Mouse (Mus musculus): ENCODE data around the gene Chuk. TPM values are rescaled to one million over a fixed set of nuclear protein-coding genes. Genes with fewer than 3 reads are reported as not detected.
A peak's percentile ranks its signal among the peaks of the same experiment; 100 is the strongest.
"Not testable (repeated sequence)": the region's sequence is repeated elsewhere in the genome, so short reads cannot be mapped to it uniquely, and the experiment has no call there.

Gene Chuk
- polyA plus RNA-seq, 1 experiment from 2014 or later = 44.0 TPM

GRCm38 (mm10) chr19:44144366-44144765 is 37.1 kb upstream of the Chuk start:
- 82% methylated on average over 9 of the region's 9 CpGs for WGBS
- Histone ChIP-seq H3K9ac (ENCODE audit: low read length) (no peak overlapping the region), H3K9me3 (replicated peaks; ENCODE audit: control insufficient read depth, low read length) (no peaks in the 10 kb centered on the region), H3K4me1 (ENCODE audit: control insufficient read depth, insufficient read depth, low read length) (peaks cover 4% of the 10 kb centered on the region), H3K27me3 (ENCODE audit: control insufficient read depth, insufficient read depth, low read length) (no peaks in the 10 kb centered on the region), H3K36me3 (ENCODE audit: control insufficient read depth, insufficient read depth, low read length) (peaks cover 9% of the 10 kb centered on the region), H3K27ac (ENCODE audit: low read length) (no peak overlapping the region), H3K4me3 (replicated peaks; ENCODE audit: low read length) (no peak overlapping the region), H3K4me2 (ENCODE audit: low read depth, low read length) (no peak overlapping the region)
- no peak for ATAC-seq (ENCODE audit: insufficient read depth, low FRiP score)

GRCm38 (mm10) chr19:44135960-44136485 is 28.7 kb upstream of the Chuk start:
- Histone ChIP-seq H3K4me2 (ENCODE audit: low read depth, low read length) (peak overlapping the region; percentile 65), H3K4me3 (replicated peaks; ENCODE audit: low read length) (peak overlapping the region; percentile 94), H3K9me3 (replicated peaks; ENCODE audit: control insufficient read depth, low read length) (no peaks in the 10 kb centered on the region), H3K9ac (ENCODE audit: low read length) (peak overlapping the region; percentile 50; the same call in 1 of the 2 replicates), H3K27ac (ENCODE audit: low read length) (no peak overlapping the region), H3K4me1 (ENCODE audit: control insufficient read depth, insufficient read depth, low read length) (peaks cover 8% of the 10 kb centered on the region), H3K27me3 (ENCODE audit: control insufficient read depth, insufficient read depth, low read length) (no peaks in the 10 kb centered on the region), H3K36me3 (ENCODE audit: control insufficient read depth, insufficient read depth, low read length) (peaks cover 7% of the 10 kb centered on the region; the same call in 1 of the 2 replicates)
- ATAC-seq (ENCODE audit: insufficient read depth, low FRiP score) = peak; percentile 3; the same call in 1 of the 2 replicates
- 32% methylated on average over 7 of the region's 7 CpGs for WGBS

- Histone ChIP-seq H3K27ac (ENCODE audit: low read length) (peak within 1 kb of the TSS; percentile 94), H3K27me3 (ENCODE audit: control insufficient read depth, insufficient read depth, low read length) (no peaks in the 10 kb centered on the region), H3K4me1 (ENCODE audit: control insufficient read depth, insufficient read depth, low read length) (peaks cover 8% of the 10 kb centered on the region), H3K9ac (ENCODE audit: low read length) (peak within 1 kb of the TSS; percentile 95), H3K4me2 (ENCODE audit: low read depth, low read length) (peak within 1 kb of the TSS; percentile 81), H3K9me3 (replicated peaks; ENCODE audit: control insufficient read depth, low read length) (no peaks in the 10 kb centered on the region), H3K36me3 (ENCODE audit: control insufficient read depth, insufficient read depth, low read length) (peaks cover 10% of the 10 kb centered on the region; the same call in 1 of the 2 replicates), H3K4me3 (replicated peaks; ENCODE audit: low read length) (peak within 1 kb of the TSS; percentile 94)
- under 1% methylated on average over 45 of the region's 45 CpGs for WGBS
- peak; percentile 93 for ATAC-seq (ENCODE audit: insufficient read depth, low FRiP score)
Observed at GRCm38 (mm10) chr19:44135072-44135959, 28.0 kb upstream of the Chuk start, which contains the start of gene Cwf19l1. Cwf19l1 (minus strand) TSS chr19:44135876.

- Histone ChIP-seq H3K4me1 (ENCODE audit: control insufficient read depth, insufficient read depth, low read length) (peaks cover 8% of the 10 kb centered on the region), H3K4me3 (replicated peaks; ENCODE audit: low read length) (no peak overlapping the region), H3K27ac (ENCODE audit: low read length) (no peak overlapping the region), H3K9me3 (replicated peaks; ENCODE audit: control insufficient read depth, low read length) (no peaks in the 10 kb centered on the region), H3K4me2 (ENCODE audit: low read depth, low read length) (no peak overlapping the region), H3K9ac (ENCODE audit: low read length) (no peak overlapping the region), H3K36me3 (ENCODE audit: control insufficient read depth, insufficient read depth, low read length) (0 out of 2 replicates have a peak, but pooled peaks cover 7% of the 10 kb centered on the region), H3K27me3 (ENCODE audit: control insufficient read depth, insufficient read depth, low read length) (no peaks in the 10 kb centered on the region)
- ATAC-seq (ENCODE audit: insufficient read depth, low FRiP score) = no peak
- WGBS = 86% methylated on average over 5 of the region's 5 CpGs
Observed at GRCm38 (mm10) chr19:44132917-44133316, 25.6 kb upstream of the Chuk start.

GRCm38 (mm10) chr19:44128560-44128959 is 21.3 kb upstream of the Chuk start:
- ATAC-seq (ENCODE audit: insufficient read depth, low FRiP score) = no peak
- Histone ChIP-seq H3K9me3 (replicated peaks; ENCODE audit: control insufficient read depth, low read length) (no peaks in the 10 kb centered on the region), H3K9ac (ENCODE audit: low read length) (no peak overlapping the region), H3K36me3 (ENCODE audit: control insufficient read depth, insufficient read depth, low read length) (peaks cover 13% of the 10 kb centered on the region; the same call in 1 of the 2 replicates), H3K4me2 (ENCODE audit: low read depth, low read length) (no peak overlapping the region), H3K27ac (ENCODE audit: low read length) (no peak overlapping the region), H3K27me3 (ENCODE audit: control insufficient read depth, insufficient read depth, low read length) (no peaks in the 10 kb centered on the region), H3K4me3 (replicated peaks; ENCODE audit: low read length) (no peak overlapping the region), H3K4me1 (ENCODE audit: control insufficient read depth, insufficient read depth, low read length) (no peaks in the 10 kb centered on the region)
- 68% methylated on average over 2 of the region's 2 CpGs for WGBS

- no peak overlapping the region for H3K4me3 ChIP-seq (replicated peaks; ENCODE audit: low read length)
- WGBS = 91% methylated on average over 10 of the region's 10 CpGs
- H3K9me3 ChIP-seq (replicated peaks; ENCODE audit: control insufficient read depth, low read length) = no peaks in the 10 kb centered on the region
- peaks cover 17% of the 10 kb centered on the region; the same call in 1 of the 2 replicates for H3K36me3 ChIP-seq (ENCODE audit: control insufficient read depth, insufficient read depth, low read length)
- H3K27me3 ChIP-seq (ENCODE audit: control insufficient read depth, insufficient read depth, low read length) = no peaks in the 10 kb centered on the region
- no peak overlapping the region for H3K27ac ChIP-seq (ENCODE audit: low read length)
- ATAC-seq (ENCODE audit: insufficient read depth, low FRiP score) = no peak
- H3K9ac ChIP-seq (ENCODE audit: low read length) = no peak overlapping the region
- no peak overlapping the region for H3K4me2 ChIP-seq (ENCODE audit: low read depth, low read length)
- no peaks in the 10 kb centered on the region for H3K4me1 ChIP-seq (ENCODE audit: control insufficient read depth, insufficient read depth, low read length)
Observed at GRCm38 (mm10) chr19:44127729-44128497, 20.6 kb upstream of the Chuk start.

GRCm38 (mm10) chr19:44121137-44121536 is 13.9 kb upstream of the Chuk start:
- no peak for ATAC-seq (ENCODE audit: insufficient read depth, low FRiP score)
- Histone ChIP-seq H3K9me3 (replicated peaks; ENCODE audit: control insufficient read depth, low read length) (no peaks in the 10 kb centered on the region), H3K4me1 (ENCODE audit: control insufficient read depth, insufficient read depth, low read length) (no peaks in the 10 kb centered on the region), H3K27me3 (ENCODE audit: control insufficient read depth, insufficient read depth, low read length) (no peaks in the 10 kb centered on the region), H3K9ac (ENCODE audit: low read length) (no peak overlapping the region), H3K4me3 (replicated peaks; ENCODE audit: low read length) (no peak overlapping the region), H3K27ac (ENCODE audit: low read length) (no peak overlapping the region), H3K36me3 (ENCODE audit: control insufficient read depth, insufficient read depth, low read length) (peaks cover 18% of the 10 kb centered on the region), H3K4me2 (ENCODE audit: low read depth, low read length) (no peak overlapping the region)
- WGBS = 93% methylated on average over 7 of the region's 7 CpGs

- not testable (repeated sequence) for ATAC-seq (ENCODE audit: insufficient read depth, low FRiP score); H3K9me3 ChIP-seq (replicated peaks; ENCODE audit: control insufficient read depth, low read length); H3K27me3 ChIP-seq (ENCODE audit: control insufficient read depth, insufficient read depth, low read length); H3K9ac ChIP-seq (ENCODE audit: low read length); H3K4me3 ChIP-seq (replicated peaks; ENCODE audit: low read length); H3K4me1 ChIP-seq (ENCODE audit: control insufficient read depth, insufficient read depth, low read length); H3K27ac ChIP-seq (ENCODE audit: low read length); H3K4me2 ChIP-seq (ENCODE audit: low read depth, low read length)
- H3K36me3 ChIP-seq (ENCODE audit: control insufficient read depth, insufficient read depth, low read length) = peaks cover 18% of the 10 kb centered on the region
- 95% methylated on average over 7 of the region's 9 CpGs for WGBS
Observed at GRCm38 (mm10) chr19:44120686-44121085, 13.4 kb upstream of the Chuk start.
